Mouse (Mus musculus): ENCODE data around the gene Lrrc74b. TPM values are rescaled to one million over a fixed set of nuclear protein-coding genes. Genes with fewer than 3 reads are reported as not detected.
A peak's percentile ranks its signal among the peaks of the same experiment; 100 is the strongest.

The Lrrc74b gene
- polyA plus RNA-seq, 1 experiment: not detected

DNA sequence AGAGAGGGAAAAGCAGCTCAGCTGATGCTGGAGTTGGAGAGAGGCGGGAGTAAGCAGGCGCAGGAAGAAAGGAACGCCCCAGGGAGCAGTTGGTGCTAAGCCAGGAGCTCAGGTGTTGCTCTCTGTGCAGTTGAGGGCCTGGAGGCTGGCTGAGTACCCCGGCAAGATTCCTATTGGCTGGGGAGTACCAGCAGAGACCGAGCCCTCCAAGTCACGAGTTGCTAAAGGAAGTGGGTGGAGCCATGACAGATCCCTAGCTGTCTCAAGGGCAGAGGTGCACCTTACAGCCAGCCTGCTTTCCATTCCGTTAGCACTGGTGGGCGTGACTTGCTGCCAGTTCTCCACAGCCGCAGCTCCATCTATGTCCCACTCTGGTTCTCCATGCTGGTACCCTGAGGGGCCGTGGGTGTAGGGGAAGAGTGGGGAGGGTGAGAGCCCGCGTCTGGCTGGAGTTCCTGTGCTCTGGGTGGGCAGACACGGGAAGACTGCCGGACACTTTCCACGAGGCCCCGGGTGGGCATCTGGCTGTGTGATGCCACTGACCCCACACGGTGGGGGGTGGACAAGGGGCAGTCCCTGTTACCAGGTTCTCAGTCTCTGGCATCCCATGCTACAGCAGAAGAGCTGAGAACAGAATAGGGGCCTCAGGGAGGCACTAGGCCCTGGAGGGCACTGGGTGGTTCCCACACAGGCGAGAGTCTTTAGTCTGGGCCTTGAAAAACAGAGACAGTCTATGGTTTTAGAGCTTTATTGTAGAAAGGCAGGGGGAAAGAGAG is 6.9 kb downstream of the Lrrc74b start:
- Histone ChIP-seq H3K27me3 (ENCODE audit: control insufficient read depth, insufficient read depth, low read length) (no peaks in the 10 kb centered on the region), H3K4me3 (ENCODE audit: extremely low read depth, insufficient read depth, insufficient read length) (peak overlapping the region; percentile 45; the same call in 1 of the 2 replicates), H3K27ac (ENCODE audit: insufficient read depth, low read length) (peak overlapping the region; percentile 39; the same call in 1 of the 2 replicates), H3K4me1 (ENCODE audit: control insufficient read depth, insufficient read depth, insufficient read length) (peaks cover 3% of the 10 kb centered on the region; the same call in 1 of the 2 replicates), H3K36me3 (ENCODE audit: control insufficient read depth, insufficient read depth, low read length) (no peaks in the 10 kb centered on the region)
- TF ChIP-seq POLR2A (IDR thresholded peaks at IDR 0.05; ENCODE audit: low read depth, low read length) (no peak), CTCF (IDR thresholded peaks at IDR 0.05; ENCODE audit: extremely low read depth, insufficient read depth, insufficient read length, insufficient replicate concordance) (no peak)
- 13% methylated on average over 18 of the region's 18 CpGs for WGBS
- DNase-seq (ENCODE audit: low read depth in 1 of 2, low spot score in 2 of 2): peak; percentile 62 to 83

DNA sequence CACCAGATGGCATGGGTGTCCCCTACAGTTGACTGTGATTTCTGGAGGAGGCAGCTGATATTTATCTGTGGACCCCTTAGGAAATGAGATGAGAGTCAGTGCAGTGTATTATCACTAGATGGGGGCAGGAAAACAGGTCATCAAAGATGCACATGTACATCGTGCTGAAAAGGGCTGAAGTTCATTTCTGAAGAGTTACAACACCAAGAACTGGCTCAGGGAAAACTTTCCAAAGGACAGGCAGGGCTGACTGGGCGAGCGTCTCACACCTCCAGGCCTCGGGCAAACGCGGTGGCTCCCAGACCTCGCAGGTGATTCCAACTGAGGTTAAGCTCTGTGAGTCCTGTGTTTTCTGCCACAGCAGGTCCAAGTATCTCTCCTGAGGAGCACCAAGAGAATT is 8.2 kb downstream of the Lrrc74b start:
- Histone ChIP-seq H3K4me1 (ENCODE audit: control insufficient read depth, insufficient read depth, insufficient read length) (peaks cover 3% of the 10 kb centered on the region; the same call in 1 of the 2 replicates), H3K27ac (ENCODE audit: insufficient read depth, low read length) (no peak overlapping the region), H3K27me3 (ENCODE audit: control insufficient read depth, insufficient read depth, low read length) (no peaks in the 10 kb centered on the region), H3K36me3 (ENCODE audit: control insufficient read depth, insufficient read depth, low read length) (no peaks in the 10 kb centered on the region), H3K4me3 (ENCODE audit: extremely low read depth, insufficient read depth, insufficient read length) (no peak overlapping the region)
- no peak for TF ChIP-seq CTCF (IDR thresholded peaks at IDR 0.05; ENCODE audit: extremely low read depth, insufficient read depth, insufficient read length, insufficient replicate concordance)
- DNase-seq (ENCODE audit: low read depth in 1 of 2, low spot score in 2 of 2): no peak
- 91% methylated on average over 7 of the region's 7 CpGs for WGBS

DNA sequence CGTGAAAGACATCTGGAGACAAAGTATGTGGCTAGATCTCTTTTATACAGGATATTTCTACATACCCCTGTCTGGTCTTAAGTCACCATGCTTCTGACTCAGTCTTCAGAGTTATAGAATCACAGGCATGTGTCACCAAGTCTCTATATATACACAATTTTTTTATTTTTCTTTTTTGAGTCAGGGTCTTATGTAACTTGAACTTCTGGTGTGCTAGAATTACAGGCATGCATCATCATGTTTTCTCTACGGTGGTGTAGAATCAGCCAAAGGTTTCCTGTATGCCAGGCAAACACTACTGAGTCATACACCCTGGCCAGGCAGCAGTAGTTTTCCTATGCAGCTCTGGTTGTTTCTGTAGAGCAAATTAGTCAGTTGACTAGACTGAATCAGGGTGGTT is 18.4 kb downstream of the Lrrc74b start:
- Histone ChIP-seq H3K36me3 (ENCODE audit: control insufficient read depth, insufficient read depth, low read length) (no peaks in the 10 kb centered on the region), H3K4me1 (ENCODE audit: control insufficient read depth, insufficient read depth, insufficient read length) (no peaks in the 10 kb centered on the region), H3K27me3 (ENCODE audit: control insufficient read depth, insufficient read depth, low read length) (no peaks in the 10 kb centered on the region), H3K4me3 (ENCODE audit: extremely low read depth, insufficient read depth, insufficient read length) (no peak overlapping the region), H3K27ac (ENCODE audit: insufficient read depth, low read length) (no peak overlapping the region)
- 36% methylated on average over 2 of the region's 2 CpGs for WGBS
- no peak for DNase-seq (ENCODE audit: low read depth in 1 of 2, low spot score in 2 of 2)
- TF ChIP-seq CTCF (IDR thresholded peaks at IDR 0.05; ENCODE audit: extremely low read depth, insufficient read depth, insufficient read length, insufficient replicate concordance) (no peak), POLR2A (IDR thresholded peaks at IDR 0.05; ENCODE audit: low read depth, low read length) (no peak)

DNA sequence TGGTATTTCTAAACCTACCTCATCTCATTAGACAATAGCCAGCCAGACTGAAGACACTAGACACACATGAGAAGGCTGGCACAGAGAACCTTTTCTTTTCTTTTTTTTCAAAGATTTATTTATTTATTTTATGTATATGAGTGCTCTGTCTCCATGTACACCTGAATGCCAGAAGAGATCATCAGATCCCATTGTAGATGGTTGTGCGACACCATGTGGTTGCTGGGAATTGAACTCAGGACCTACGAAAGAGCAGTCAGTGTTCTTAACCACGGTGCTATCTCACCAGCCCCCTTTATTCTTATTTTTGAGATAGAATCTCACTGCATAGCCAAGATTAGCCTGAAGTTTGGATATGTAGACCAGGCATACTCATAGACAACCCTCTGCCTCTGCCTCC is 24.5 kb downstream of the Lrrc74b start:
- 85% methylated on average over 3 of the region's 3 CpGs for WGBS
- H3K36me3 ChIP-seq (ENCODE audit: control insufficient read depth, insufficient read depth, low read length): no peaks in the 10 kb centered on the region
- no peak overlapping the region for H3K4me3 ChIP-seq (ENCODE audit: extremely low read depth, insufficient read depth, insufficient read length)
- DNase-seq (ENCODE audit: low read depth in 1 of 2, low spot score in 2 of 2): no peak
- H3K27ac ChIP-seq (ENCODE audit: insufficient read depth, low read length): no peak overlapping the region
- no peaks in the 10 kb centered on the region; the same call in 1 of the 2 replicates for H3K27me3 ChIP-seq (ENCODE audit: control insufficient read depth, insufficient read depth, low read length)
- TF ChIP-seq CTCF (IDR thresholded peaks at IDR 0.05; ENCODE audit: extremely low read depth, insufficient read depth, insufficient read length, insufficient replicate concordance): no peak
- no peak for TF ChIP-seq POLR2A (IDR thresholded peaks at IDR 0.05; ENCODE audit: low read depth, low read length)
- H3K4me1 ChIP-seq (ENCODE audit: control insufficient read depth, insufficient read depth, insufficient read length): peaks cover under 1% of the 10 kb centered on the region; the same call in 1 of the 2 replicates

DNA sequence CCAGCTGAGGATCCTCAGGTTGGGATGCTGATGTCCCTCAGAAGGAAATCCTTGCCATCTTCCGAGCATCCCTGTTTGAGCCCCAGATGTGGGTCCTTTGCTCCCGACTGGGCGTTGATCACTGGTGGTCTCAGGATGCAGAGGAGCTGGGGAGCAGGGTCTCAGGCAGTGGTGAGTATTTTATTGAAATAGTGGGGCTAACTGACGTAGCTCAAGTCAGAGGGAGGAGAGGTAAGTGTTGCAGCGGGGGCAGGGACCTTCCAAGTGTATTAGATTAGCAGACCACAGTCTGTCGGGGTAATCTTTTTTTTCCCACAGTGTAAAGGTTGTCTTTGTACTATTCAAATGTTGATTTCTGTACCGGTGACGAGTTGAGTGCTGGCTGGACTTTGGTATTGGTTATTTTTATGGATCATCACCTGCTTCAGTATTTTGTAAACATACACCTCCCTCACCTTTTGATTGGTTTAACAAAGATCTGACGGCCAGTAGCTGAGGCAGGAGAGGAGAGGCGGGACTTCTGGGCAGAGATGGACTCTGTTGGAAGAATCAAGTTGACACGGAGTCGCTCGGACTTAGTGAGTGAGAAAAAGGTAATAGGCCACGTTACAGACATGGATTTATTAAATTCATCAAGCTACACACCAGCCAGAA is 28.2 kb downstream of the Lrrc74b start:
- no peak for DNase-seq (ENCODE audit: low read depth in 1 of 2, low spot score in 2 of 2)
- H3K36me3 ChIP-seq (ENCODE audit: control insufficient read depth, insufficient read depth, low read length): peaks cover 7% of the 10 kb centered on the region
- peaks cover 7% of the 10 kb centered on the region for H3K4me1 ChIP-seq (ENCODE audit: control insufficient read depth, insufficient read depth, insufficient read length)
- H3K27me3 ChIP-seq (ENCODE audit: control insufficient read depth, insufficient read depth, low read length): no peaks in the 10 kb centered on the region; the same call in 1 of the 2 replicates
- 83% methylated on average over 14 of the region's 14 CpGs for WGBS
- H3K4me3 ChIP-seq (ENCODE audit: extremely low read depth, insufficient read depth, insufficient read length): no peak overlapping the region
- TF ChIP-seq POLR2A (IDR thresholded peaks at IDR 0.05; ENCODE audit: low read depth, low read length) (no peak), CTCF (IDR thresholded peaks at IDR 0.05; ENCODE audit: extremely low read depth, insufficient read depth, insufficient read length, insufficient replicate concordance) (no peak)
- H3K27ac ChIP-seq (ENCODE audit: insufficient read depth, low read length): no peak overlapping the region

DNA sequence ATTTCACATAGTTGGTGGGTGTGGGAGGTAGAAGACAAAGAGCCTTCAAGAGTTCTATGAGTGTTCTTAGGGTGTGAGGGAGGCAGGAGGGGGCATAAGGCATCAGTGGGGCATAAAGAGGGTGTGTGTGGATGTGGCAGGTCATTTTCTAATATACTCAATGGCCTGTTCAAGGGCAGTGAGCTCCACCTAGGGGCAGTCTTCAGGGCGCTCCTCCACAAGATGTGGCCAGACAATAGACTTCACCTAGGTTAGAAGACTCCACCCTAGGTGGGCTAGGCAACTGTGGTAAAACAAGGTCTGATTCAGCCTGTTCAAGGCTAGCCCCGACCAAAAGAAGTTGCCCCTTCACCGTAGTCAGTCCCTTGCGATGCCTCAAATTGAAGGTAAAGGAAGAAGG is 28.8 kb downstream of the Lrrc74b start:
- H3K27ac ChIP-seq (ENCODE audit: insufficient read depth, low read length): no peak overlapping the region
- H3K27me3 ChIP-seq (ENCODE audit: control insufficient read depth, insufficient read depth, low read length): no peaks in the 10 kb centered on the region; the same call in 1 of the 2 replicates
- H3K4me1 ChIP-seq (ENCODE audit: control insufficient read depth, insufficient read depth, insufficient read length): peaks cover 7% of the 10 kb centered on the region
- H3K36me3 ChIP-seq (ENCODE audit: control insufficient read depth, insufficient read depth, low read length): peaks cover 12% of the 10 kb centered on the region
- DNase-seq (ENCODE audit: low read depth in 1 of 2, low spot score in 2 of 2): peak in 1 of 2 experiments; percentile 46
- 65% methylated on average over 4 of the region's 4 CpGs for WGBS
- no peak overlapping the region for H3K4me3 ChIP-seq (ENCODE audit: extremely low read depth, insufficient read depth, insufficient read length)
- TF ChIP-seq CTCF (IDR thresholded peaks at IDR 0.05; ENCODE audit: extremely low read depth, insufficient read depth, insufficient read length, insufficient replicate concordance): peak; percentile 8; the same call in 1 of the 2 replicates
- no peak for TF ChIP-seq POLR2A (IDR thresholded peaks at IDR 0.05; ENCODE audit: low read depth, low read length)
